Mouse (Mus musculus): Measurements from ENCODE around the gene Stom. TPM values are rescaled to one million over a fixed set of nuclear protein-coding genes. Genes with fewer than 3 reads are reported as not detected.

The Stom gene
- polyA plus RNA-seq, 1 experiment: 350 TPM

- TF ChIP-seq POLR2A (IDR thresholded peaks at IDR 0.05; ENCODE audit: borderline replicate concordance, low read depth, low read length) (no peak), CTCF (IDR thresholded peaks at IDR 0.05; ENCODE audit: low read depth, low read length) (no peak)
- no peak overlapping the region for H3K4me3 ChIP-seq (ENCODE audit: insufficient read depth, low read length)
- peaks cover 38% of the 10 kb centered on the region for H3K4me1 ChIP-seq (ENCODE audit: control insufficient read depth, insufficient read depth, low read length)
- H3K27ac ChIP-seq (ENCODE audit: insufficient read depth, low read depth, low read length): no peak overlapping the region
These were observed 10.8 kb downstream of the Stom start for GRCm38 (mm10) chr2:35325930-35326329.

- no peak overlapping the region for H3K4me3 ChIP-seq (ENCODE audit: insufficient read depth, low read length)
- no peak overlapping the region for H3K27ac ChIP-seq (ENCODE audit: insufficient read depth, low read depth, low read length)
- peaks cover 12% of the 10 kb centered on the region for H3K4me1 ChIP-seq (ENCODE audit: control insufficient read depth, insufficient read depth, low read length)
- TF ChIP-seq CTCF (IDR thresholded peaks at IDR 0.05; ENCODE audit: low read depth, low read length) (no peak), POLR2A (IDR thresholded peaks at IDR 0.05; ENCODE audit: borderline replicate concordance, low read depth, low read length) (no peak)
These were observed 14.2 kb downstream of the Stom start for GRCm38 (mm10) chr2:35322404-35323164.

GRCm38 (mm10) chr2:35320399-35320798 is 16.4 kb downstream of the Stom start:
- no peak overlapping the region for H3K4me3 ChIP-seq (ENCODE audit: insufficient read depth, low read length)
- H3K27ac ChIP-seq (ENCODE audit: insufficient read depth, low read depth, low read length): no peak overlapping the region
- no peaks in the 10 kb centered on the region for H3K4me1 ChIP-seq (ENCODE audit: control insufficient read depth, insufficient read depth, low read length)
- TF ChIP-seq CTCF (IDR thresholded peaks at IDR 0.05; ENCODE audit: low read depth, low read length) (no peak), POLR2A (IDR thresholded peaks at IDR 0.05; ENCODE audit: borderline replicate concordance, low read depth, low read length) (no peak)

- Histone ChIP-seq H3K4me3 (ENCODE audit: insufficient read depth, low read length) (no peak overlapping the region), H3K4me1 (ENCODE audit: control insufficient read depth, insufficient read depth, low read length) (no peaks in the 10 kb centered on the region), H3K27ac (ENCODE audit: insufficient read depth, low read depth, low read length) (no peak overlapping the region)
- TF ChIP-seq POLR2A (IDR thresholded peaks at IDR 0.05; ENCODE audit: borderline replicate concordance, low read depth, low read length) (no peak), CTCF (IDR thresholded peaks at IDR 0.05; ENCODE audit: low read depth, low read length) (no peak)
These were observed 18.4 kb downstream of the Stom start for GRCm38 (mm10) chr2:35318405-35318804.

GRCm38 (mm10) chr2:35317604-35318003 is 19.2 kb downstream of the Stom start:
- Histone ChIP-seq H3K27ac (ENCODE audit: insufficient read depth, low read depth, low read length) (no peak overlapping the region), H3K4me3 (ENCODE audit: insufficient read depth, low read length) (no peak overlapping the region), H3K4me1 (ENCODE audit: control insufficient read depth, insufficient read depth, low read length) (no peaks in the 10 kb centered on the region)
- no peak for TF ChIP-seq POLR2A (IDR thresholded peaks at IDR 0.05; ENCODE audit: borderline replicate concordance, low read depth, low read length)

GRCm38 (mm10) chr2:35314300-35314699 is 22.5 kb downstream of the Stom start:
- TF ChIP-seq CTCF (IDR thresholded peaks at IDR 0.05; ENCODE audit: low read depth, low read length): no peak
- TF ChIP-seq POLR2A (IDR thresholded peaks at IDR 0.05; ENCODE audit: borderline replicate concordance, low read depth, low read length): no peak
- no peak overlapping the region for H3K27ac ChIP-seq (ENCODE audit: insufficient read depth, low read depth, low read length)
- H3K4me1 ChIP-seq (ENCODE audit: control insufficient read depth, insufficient read depth, low read length): no peaks in the 10 kb centered on the region
- H3K4me3 ChIP-seq (ENCODE audit: insufficient read depth, low read length): no peak overlapping the region

GRCm38 (mm10) chr2:35309906-35310493 is 26.8 kb downstream of the Stom start:
- Histone ChIP-seq H3K4me3 (ENCODE audit: insufficient read depth, low read length) (no peak overlapping the region), H3K4me1 (ENCODE audit: control insufficient read depth, insufficient read depth, low read length) (peaks cover 5% of the 10 kb centered on the region), H3K27ac (ENCODE audit: insufficient read depth, low read depth, low read length) (no peak overlapping the region)
- TF ChIP-seq POLR2A (IDR thresholded peaks at IDR 0.05; ENCODE audit: borderline replicate concordance, low read depth, low read length) (no peak), CTCF (IDR thresholded peaks at IDR 0.05; ENCODE audit: low read depth, low read length) (no peak)

GRCm38 (mm10) chr2:35308166-35308565 is 28.6 kb downstream of the Stom start:
- TF ChIP-seq CTCF (IDR thresholded peaks at IDR 0.05; ENCODE audit: low read depth, low read length) (no peak), POLR2A (IDR thresholded peaks at IDR 0.05; ENCODE audit: borderline replicate concordance, low read depth, low read length) (no peak)
- Histone ChIP-seq H3K27ac (ENCODE audit: insufficient read depth, low read depth, low read length) (no peak overlapping the region), H3K4me1 (ENCODE audit: control insufficient read depth, insufficient read depth, low read length) (peaks cover 5% of the 10 kb centered on the region), H3K4me3 (ENCODE audit: insufficient read depth, low read length) (no peak overlapping the region)

GRCm38 (mm10) chr2:35302049-35302885 is 34.5 kb downstream of the Stom start:
- TF ChIP-seq CTCF (IDR thresholded peaks at IDR 0.05; ENCODE audit: low read depth, low read length) (no peak), POLR2A (IDR thresholded peaks at IDR 0.05; ENCODE audit: borderline replicate concordance, low read depth, low read length) (no peak)
- Histone ChIP-seq H3K4me1 (ENCODE audit: control insufficient read depth, insufficient read depth, low read length) (no peaks in the 10 kb centered on the region), H3K27ac (ENCODE audit: insufficient read depth, low read depth, low read length) (no peak overlapping the region), H3K4me3 (ENCODE audit: insufficient read depth, low read length) (no peak overlapping the region)

- TF ChIP-seq CTCF (IDR thresholded peaks at IDR 0.05; ENCODE audit: low read depth, low read length) (no peak), POLR2A (IDR thresholded peaks at IDR 0.05; ENCODE audit: borderline replicate concordance, low read depth, low read length) (no peak)
- H3K4me3 ChIP-seq (ENCODE audit: insufficient read depth, low read length): no peak overlapping the region
- H3K4me1 ChIP-seq (ENCODE audit: control insufficient read depth, insufficient read depth, low read length): no peaks in the 10 kb centered on the region
- no peak overlapping the region for H3K27ac ChIP-seq (ENCODE audit: insufficient read depth, low read depth, low read length)
These were observed 37.3 kb downstream of the Stom start for GRCm38 (mm10) chr2:35299437-35299836.

Data from bone marrow macrophage, adult 2 months (primary cell).